Mouse (Mus musculus) layer of hippocampus, adult 11-12 months (tissue): ENCODE results near the gene Nfam1.
A peak's percentile ranks its signal among the peaks of the same experiment; 100 is the strongest.
"Not testable (repeated sequence)": the region's sequence is repeated elsewhere in the genome, so short reads cannot be mapped to it uniquely, and the experiment has no call there.

Experiments used
- DNase-seq: peaks from one replicate; pipeline ENCODE4 v3.0.0; 2022; ENCODE audit warnings: low spot score

Nfam1 gene

DNA sequence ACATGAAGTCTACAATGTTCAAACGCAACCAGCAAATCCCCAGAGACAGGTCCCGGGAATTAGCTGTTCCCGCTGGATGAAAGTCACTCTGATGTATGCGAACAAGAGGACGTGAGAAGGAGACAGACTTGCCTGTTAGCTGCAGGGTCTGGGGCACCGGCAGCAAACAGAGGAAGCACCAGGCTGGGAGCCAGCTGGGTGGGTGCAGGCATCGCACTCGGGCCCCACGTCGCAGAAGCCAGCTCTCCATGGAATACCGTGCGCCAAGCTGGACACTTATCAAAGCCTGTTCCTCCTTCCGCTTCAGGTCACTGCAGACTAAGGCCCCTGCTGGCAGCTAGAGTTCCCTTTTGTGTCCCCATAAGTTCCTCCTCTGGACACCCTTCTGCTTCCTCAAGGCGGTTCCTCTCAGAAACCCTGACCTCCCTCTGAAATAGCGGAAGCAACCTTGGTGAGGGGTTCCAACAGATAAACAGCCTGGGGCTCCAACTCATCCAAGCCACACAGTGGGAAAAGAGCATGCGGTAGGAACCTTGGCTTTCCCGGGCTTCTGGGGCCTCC is at the start of gene Nfam1:
Gene Nfam1, minus strand, starts transcription at position 326 of the 561 bp plus-strand sequence.
- peak; percentile 51 for DNase-seq

DNA sequence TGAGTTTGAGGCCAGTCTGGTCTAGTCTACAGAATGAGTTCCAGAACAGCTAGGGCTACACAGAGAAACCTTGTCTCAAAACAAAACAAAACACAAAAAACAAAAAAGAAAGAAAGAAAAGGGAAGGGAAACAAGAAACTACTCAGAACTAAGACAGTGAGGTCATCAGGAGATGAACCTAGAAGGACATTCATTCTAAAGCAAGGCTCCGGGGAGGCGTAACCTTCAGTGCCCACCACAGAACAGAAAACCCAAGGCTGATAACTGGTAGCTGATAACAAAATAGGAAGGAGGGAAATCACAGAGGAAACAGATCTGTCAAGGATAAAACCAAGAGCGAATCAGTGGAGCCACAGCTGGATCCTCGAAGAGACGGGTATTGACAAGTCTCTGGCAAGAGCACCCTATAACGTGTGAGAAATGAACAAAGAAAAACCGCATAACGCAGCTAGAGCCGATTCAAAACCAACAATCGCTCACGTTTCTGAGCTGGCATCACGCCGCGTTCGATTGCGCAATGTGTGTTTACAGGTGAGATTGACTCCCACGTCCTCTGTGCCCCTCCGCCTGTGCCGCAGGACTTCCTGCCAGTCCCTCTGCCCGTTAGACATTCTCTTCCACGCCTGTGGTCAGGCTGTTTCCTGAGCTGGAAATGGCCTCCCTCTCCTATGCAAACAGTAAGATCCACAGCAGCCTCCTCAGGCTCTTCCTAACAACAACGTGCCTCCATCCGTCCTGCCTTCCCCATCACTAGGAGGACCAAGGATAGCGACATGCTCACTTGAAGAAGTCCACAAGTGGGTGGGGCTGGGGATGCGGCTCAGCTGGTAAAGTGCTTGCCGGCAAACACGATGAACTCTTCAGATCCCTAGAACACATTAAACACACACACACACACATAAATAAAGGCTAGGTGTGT is 42.8 kb upstream of the Nfam1 start:
- DNase-seq, result no peak

DNA sequence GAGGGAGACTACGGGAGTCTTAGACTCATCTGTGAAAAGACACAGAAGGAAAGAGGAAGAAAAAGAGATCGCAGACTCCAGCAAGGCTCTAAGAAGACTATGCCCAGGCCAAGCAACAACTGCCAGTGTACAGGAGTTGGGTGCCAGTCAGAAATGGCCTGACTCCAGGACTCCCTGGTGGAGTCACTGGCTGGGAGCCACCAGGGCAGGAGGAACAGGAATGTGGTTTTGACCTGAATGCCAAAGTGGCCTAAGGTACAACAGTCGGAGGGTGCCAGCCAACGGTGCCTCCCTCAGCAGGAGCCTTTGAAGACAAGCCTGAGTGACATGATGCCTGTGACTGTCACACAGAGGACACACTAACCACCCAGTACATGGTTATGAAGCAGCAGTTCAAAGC is 41.1 kb upstream of the Nfam1 start:
- no peak for DNase-seq

DNA sequence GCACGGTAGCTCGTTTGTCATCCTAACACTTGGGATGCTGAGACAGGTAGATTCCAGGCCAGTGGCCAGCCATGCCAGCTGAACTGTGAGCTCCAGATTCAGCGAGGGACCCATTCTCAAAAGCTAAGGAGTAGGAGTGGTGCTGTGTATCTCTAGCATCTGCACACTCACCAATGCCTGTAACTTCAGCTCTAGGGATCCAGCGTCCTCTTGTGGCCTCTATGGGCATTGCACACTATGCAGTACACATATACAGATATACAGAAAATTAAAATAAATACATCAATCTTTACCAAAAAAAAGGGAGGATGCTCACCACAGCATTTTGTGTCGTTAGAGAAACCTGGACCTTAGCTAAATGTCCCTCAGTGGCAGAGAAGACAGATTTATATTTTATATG is 38.6 kb upstream of the Nfam1 start:
- DNase-seq, result no peak

DNA sequence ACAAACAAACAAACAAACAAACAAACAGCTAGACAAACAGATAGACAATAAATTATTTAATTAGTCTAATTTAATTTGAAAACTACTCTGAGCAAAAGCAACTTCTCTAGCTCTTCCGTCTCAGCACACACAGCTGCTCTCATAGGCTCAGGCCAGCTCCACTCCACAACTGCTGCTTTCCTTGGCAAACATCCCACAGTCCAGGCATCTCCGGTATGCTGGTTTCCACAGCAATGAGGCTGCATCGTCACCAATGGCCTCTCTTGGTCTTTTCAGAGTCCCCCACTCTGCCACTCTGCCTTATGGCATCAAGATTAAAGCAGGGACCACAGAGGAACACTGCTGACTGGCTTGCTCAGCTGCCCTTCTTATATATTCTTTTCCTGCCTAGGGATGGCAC is 37.8 kb upstream of the Nfam1 start:
- no peak for DNase-seq

DNA sequence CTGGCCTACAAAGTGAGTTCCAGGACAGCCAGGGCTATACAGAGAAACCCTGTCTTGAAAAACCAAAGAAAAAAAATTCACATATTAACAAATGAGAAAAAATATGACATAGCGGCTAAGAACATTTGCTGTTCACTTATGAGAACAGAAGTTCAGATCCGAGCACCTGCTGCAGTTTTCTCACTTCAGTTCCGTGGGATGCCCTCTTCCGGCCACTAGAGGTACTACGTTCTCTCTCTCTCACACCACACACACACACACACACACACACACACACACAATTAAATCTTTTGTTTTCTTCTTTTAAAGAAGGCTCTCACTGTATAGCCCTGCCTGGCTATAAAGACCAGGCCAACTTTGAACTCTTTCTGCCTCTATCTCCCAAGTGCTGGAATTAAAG is 35.2 kb upstream of the Nfam1 start:
- no peak for DNase-seq

DNA sequence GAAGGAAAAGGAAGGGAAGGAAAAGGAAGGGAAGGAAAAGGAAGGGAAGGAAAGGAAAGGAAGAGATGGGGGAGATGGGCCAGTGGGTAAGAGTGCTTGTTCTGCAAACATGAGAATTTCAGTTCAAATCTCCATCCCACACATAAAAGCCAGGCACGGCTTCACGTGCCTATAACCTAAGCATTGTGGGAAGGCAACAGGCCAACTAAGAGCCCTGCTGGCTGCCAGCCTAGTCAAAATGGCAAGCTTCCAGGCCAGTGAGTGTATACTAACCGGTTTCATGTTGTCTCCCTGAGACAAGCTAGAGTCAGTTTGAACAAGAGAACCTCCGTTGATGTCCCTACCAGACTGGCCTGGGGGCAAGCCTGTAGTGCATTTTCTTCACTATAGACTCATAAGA is 32.4 kb upstream of the Nfam1 start:
- peak; percentile 65 for DNase-seq

DNA sequence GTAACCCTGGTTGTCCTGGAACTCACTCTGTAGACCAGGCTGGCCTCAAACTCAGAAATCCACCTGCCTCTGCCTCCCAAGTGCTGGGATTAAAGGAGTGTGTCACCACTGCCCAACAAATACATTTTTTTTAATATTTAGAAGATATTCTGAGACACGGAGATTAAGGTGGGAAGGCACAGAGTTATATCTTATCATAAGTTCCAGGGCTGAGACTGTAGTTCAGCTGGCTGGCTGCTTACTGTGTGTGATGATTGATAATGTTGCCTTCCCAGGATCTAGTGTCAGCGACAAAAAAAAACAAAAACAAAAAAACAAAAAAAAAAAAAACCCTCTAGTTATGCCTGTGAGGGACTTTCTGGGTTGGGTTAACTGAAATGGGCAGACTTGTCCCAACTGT is 29.5 kb upstream of the Nfam1 start:
- DNase-seq, result not testable (repeated sequence)

DNA sequence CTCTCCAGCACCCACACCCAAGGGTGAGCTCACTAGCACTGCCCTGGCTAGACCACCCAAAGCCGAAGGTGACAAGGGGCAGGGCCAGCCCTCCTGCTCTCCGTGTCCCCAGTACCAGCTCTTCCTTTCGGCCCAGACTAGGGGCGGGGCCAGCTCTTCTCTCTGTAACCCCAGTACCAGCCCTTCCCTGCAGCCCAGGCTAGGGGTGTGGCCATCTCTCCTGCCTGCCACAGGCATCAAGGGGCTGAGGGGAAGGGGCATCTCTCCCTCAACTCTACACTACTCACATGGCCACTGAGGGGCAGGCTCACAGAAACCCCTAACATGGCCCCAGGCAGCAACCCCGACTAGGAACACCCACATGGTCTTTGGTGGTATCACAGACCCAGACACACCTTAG is 28.6 kb upstream of the Nfam1 start:
- no peak for DNase-seq

DNA sequence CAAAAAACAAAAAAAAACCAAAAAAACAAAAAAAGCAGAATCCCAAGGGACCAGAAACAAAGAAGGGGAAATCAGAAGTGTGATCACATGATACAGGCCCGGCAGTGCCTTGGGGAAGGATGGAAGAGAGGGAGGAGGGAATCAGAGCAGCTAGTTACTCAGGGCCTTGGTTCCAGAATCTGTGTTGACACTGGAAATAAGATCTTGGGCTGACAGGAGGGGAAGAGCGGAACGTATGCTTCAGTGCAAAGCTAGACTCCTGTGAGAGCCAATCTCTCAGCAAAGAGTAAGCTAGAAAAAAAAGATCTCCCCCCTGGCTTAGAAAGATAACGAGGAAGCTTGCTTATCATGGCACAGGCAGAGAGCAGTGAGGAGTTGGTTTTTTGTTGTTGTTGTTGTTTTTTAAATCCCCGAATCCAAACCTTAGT is 26.1 kb upstream of the Nfam1 start:
- no peak for DNase-seq

DNA sequence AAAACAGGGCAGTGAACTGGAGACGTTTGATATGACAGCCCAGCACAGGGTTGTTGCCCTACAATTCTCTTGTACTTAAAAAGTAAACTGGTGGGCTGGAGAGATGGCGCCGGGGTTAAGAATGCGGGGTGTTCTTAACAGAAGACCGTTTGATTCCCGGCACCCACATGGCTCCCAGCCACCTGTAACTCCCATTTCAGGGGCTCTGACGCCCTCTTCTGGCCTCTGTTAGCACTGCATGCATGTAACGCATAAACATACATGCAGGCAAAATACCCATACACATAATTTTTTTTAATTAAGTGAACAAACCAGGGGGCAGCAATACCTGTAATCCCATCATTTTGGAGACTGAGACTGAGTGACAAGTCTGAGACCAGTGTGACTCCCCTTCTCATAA is 24.4 kb upstream of the Nfam1 start:
- no peak for DNase-seq

DNA sequence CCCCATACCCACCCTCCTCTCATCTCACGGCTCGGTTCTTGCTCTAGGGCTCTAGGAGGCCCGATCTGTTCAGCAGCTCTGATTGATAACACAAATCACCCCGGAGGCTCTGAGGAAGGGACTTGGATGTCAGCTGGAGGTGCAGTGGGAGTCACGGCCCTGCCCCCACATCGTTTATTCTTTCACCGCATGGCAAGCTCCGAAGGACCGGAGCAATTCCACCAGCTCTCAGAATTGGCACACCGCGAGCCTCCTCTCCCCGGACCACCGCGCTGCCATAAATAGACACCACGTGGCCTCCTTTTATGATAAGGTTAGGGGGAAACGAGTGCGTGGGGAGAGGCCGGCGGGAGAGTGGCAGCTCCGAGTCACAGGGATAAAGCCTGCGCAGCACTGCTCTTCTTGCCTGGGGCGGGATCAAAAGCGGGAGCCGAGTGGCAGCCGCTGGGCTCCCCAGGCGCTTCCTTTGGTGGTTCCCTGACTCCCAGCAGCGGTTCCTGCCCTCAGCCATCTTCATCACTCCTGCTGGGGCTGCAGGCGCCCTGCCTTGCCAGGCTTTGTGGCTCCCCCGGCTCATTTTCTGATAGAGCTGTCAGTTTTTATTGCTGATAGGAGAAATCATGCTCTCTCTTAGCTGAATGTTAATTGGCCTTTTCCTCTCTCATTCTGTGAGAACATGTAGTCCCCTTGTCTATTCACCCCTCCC is 23.4 kb upstream of the Nfam1 start:
- DNase-seq, result peak; percentile 60

DNA sequence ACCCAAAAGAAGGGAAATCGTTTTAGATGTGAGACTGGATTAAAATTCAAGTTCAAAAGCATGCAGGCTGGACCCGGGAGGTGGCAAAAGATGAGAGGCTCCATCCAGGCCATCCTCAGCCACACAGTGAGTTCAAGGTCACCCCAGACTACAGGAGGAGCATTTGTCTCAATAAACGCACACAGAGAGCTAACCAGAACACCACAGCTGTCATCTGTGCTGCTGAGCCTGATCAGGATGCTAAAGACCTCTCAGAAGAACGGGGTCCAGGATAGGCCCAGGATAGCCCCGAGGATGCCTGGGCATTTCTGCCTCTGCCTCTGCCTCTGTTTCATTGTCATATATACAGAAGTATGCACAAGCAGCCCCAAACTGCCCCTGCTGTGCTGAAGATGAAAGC is 22.5 kb upstream of the Nfam1 start:
- no peak for DNase-seq

DNA sequence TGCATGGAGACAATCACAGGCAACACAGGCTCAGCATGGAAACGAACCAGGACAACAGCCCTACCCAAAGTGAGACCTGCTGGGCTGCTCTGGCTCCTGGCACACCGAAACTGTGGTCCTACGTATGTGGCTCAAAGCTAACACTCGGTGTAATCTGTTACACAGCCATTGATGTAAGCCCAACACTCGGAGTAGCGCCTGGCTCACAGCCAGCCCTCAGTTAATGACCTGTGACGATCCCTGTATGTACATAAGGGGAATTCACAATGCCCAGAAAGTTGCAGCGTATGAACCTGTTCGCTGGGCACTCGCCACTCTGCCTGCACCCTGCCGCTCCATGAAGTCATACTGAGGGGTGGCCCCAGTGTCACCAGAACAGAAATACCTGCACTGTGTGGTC is 20.2 kb upstream of the Nfam1 start:
- DNase-seq, result no peak

DNA sequence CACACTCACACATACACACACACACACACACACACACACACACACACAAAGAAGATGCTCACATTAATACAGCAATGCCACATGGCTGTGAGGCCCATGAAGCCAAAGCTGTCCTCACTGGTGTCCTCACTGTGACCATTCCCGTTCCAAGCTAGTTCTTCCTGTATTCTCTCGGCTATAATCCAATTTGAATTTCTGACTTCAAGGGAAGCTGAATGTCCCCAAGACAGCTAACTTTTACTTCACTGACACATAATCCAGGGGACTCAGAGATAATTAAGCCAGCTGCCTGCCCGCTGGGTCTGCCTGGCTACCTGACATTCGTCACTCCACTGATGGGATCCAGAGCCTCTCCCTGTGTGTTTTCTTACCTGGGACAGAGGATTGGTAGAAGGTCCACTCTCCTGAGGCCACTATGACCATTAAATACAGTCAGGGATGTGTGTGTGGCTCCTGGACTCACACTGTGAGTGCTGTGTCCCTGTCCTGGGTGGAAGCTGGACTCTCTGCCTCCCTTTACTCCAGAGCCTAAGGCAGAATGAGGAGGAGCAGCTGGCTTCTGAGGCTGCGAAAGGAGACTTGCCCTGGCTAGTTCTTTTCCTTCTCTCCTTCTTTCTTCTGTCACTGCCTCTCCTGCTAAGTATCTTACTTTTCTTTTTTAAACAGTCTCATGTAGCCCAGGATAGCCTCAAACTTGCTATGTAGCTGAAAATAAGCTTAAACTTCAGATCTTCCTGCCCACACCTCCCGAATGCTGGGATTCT is 19.4 kb upstream of the Nfam1 start:
- no peak for DNase-seq

DNA sequence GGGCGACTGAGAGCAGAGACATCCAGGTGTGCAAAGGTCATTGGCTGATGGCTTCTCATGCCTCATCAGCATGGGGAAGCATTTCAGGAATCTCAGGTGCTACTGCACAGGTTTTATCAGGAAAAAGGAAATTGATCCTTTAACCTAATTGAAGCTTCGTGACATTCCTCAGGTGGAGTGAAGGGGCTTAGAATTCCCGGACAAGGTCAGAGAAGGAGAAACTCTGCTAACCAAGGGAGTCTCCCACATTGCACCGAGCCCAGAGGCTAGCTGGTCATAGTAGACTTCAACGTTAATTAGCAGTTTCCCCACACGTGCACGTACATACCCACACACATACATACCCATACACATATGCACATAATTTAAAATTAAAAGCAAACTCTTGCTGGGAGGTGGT is 13.6 kb upstream of the Nfam1 start:
- DNase-seq, result no peak

DNA sequence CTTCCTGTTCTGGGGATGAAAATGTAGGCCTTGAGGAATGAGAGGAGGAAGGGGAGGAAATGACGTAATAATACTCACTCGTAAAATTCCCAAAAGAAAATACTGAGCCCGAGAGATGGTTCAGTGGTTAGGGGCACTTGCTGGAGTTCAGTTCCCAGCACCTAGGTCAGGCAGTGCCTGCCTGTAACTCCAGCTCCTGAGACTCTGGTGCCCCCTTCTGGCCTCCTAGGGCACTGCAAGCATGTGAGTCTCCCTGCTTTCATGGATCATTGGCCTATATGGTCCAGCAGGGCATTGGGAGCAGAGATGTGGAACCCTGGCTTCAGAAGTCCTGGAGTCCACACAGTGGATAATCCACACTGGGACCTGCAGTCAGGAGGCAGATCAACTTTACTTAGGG is 13.2 kb upstream of the Nfam1 start:
- no peak for DNase-seq

DNA sequence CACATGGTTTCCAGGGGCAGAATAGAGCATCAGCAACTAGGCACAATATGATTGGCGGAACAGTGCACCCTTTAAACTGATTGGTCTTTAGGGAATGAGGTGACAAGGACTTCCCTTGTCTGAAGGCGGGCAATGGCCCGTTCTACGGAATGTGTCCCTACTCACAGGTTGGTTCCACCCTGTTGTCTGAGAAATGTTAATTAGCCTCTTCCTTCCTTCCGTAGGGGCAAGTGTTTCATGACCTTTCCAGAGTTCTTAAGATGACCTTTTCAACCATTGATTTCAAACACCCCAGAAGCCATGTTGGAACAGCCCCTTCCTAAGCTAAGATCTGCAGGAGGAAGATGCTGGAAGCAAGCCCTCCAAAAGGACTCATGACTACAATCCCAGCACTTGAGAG is 12.5 kb upstream of the Nfam1 start:
- DNase-seq, result not testable (repeated sequence)

DNA sequence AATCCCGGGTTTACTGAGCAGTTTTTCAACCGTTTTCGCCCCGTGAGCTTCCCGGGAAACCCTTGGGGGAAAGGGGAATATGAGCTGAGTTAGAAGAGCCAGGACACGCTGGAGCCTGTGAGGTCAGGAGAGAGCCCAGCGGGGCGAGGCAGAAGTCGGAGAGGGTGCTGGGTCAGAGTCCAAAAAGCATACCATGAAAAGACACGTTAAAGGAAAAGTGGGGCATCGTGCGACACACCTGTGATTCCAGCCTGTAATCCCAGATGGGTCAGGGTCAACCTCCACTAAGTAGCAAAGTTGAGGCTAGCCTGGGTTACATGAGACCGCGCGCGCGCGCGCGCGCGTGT is 10.2 kb upstream of the Nfam1 start:
- no peak for DNase-seq

DNA sequence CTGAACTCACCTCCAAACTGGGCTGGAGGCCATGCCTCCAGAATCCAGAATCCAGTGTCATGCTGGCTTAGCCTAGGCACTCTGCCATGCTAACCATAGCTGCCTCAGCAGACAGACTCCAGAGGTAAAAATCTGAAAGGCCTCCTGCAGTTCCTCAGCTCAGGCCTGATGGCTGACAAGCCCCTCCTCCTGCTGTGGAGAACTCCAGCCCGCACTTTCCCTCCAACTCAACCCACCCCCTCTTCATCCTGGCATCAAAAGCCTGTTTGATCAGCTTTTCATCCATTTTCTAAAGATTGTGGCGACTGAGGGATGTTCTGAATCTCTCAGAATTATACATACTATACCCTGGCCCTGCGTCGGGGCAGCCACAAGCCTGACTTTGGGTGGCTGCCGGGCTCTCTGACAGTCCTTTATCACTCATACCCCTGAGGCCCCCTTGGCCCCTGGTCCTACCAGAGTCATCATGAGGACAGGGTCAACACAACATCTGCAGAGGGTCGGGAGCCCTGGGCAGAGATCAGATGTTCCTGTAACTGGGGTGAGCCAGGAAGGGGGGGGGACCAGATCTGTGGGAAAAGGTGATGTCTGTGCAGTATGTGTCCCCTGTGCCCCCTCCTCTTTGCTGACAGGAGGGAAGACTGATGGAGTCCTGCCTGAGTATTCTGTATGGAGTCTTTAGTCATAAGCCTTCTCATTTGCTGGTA is 9.7 kb upstream of the Nfam1 start:
- DNase-seq, result peak; percentile 56

DNA sequence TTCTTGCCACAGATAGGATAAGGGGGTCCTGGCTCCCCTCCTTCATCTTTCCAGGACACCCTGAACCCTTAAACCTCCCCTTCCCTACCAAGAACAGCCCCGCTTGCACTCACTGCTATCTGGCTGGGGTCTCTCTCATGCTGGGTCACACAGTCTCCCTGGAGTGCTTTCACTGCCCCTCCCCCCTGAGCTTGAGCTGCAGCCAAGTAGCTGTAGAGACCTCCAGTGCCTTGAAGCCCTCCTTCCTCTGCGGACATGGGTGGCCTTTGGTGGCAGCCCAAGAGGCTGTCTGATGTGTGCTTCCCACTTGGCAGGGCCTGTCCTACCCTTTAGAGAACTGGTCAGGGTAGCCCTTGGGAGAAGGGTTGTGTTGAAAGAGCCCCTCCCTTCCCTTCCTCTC is 7.0 kb upstream of the Nfam1 start:
- DNase-seq, result no peak

DNA sequence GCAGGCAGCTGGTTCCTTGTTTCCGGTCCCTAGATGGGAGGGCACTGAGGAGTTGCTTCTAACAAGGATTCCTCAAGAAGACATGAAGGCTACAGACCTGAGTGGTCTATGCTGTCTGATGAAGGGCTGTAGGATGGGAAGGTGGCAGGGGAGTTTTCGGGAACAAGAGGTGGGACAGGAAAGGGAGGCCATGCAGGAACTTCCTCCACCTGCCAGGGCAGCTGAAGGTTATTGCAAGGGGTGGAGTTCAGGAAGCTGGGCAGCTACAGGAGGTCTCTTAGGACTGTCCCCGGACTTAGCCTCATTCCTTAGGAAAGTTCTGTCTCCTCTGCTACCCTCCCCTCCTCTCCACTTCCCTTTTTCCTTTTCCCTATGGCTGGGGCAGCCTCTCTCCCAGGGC is 5.7 kb upstream of the Nfam1 start:
- DNase-seq, result no peak
